ENCODE assay signal across 8 mouse cellular contexts in genomic region chr7:140941222-140942051, GRCm38 (mm10). TPM values are rescaled to one million over a fixed set of nuclear protein-coding genes. Genes with fewer than 3 reads are reported as not detected.
DNase-seq lines count a peak whose midpoint lies in the region; ATAC-seq and TF ChIP-seq lines count a peak whose summit lies in the region.

TSS of gene Pgghg (plus strand) at chr7:140941391.

- H3K9me3 ChIP-seq in embryonic facial prominence, embryonic 15.5 days (replicated peaks), result no peaks in the 10 kb centered on the region
- no peaks in the 10 kb centered on the region for H3K9me3 ChIP-seq in heart, embryonic 10.5 days
- H3K9me3 ChIP-seq in liver, embryonic 14.5 days (ENCODE audit: control insufficient read depth, low read length), result no peaks in the 10 kb centered on the region
- H3K9me3 ChIP-seq in stomach, embryonic 16.5 days (replicated peaks; ENCODE audit: control insufficient read depth, low read length), result no peaks in the 10 kb centered on the region

- H3K4me1 ChIP-seq in bone marrow, adult 2 months (ENCODE audit: control insufficient read depth, insufficient read depth, low read length), result peaks cover 2% of the 10 kb centered on the region; the same call in 1 of the 2 replicates
- H3K4me1 ChIP-seq in embryonic facial prominence, embryonic 15.5 days, result peaks cover 41% of the 10 kb centered on the region
- peaks cover 30% of the 10 kb centered on the region for H3K4me1 ChIP-seq in heart, embryonic 10.5 days
- peaks cover 0 to 11% of the 10 kb centered on the region in 2 experiments; a peak in 2 of 4 replicates for H3K4me1 ChIP-seq in liver, embryonic 14.5 days (replicated peaks; ENCODE audit: control insufficient read depth in 2 of 2, insufficient read depth in 2 of 2, low read length in 1 of 2)
- peaks cover 26% of the 10 kb centered on the region for H3K4me1 ChIP-seq in stomach, embryonic 16.5 days (ENCODE audit: control insufficient read depth, insufficient read depth, low read length)

- peak within 1 kb of the TSS; percentile 64 for H3K4me2 ChIP-seq in embryonic facial prominence, embryonic 15.5 days (replicated peaks)
- H3K4me2 ChIP-seq in liver, embryonic 14.5 days (ENCODE audit: low read depth), result peak within 1 kb of the TSS; percentile 65
- H3K4me2 ChIP-seq in stomach, embryonic 16.5 days (ENCODE audit: low read depth, low read length), result peak within 1 kb of the TSS; percentile 65

- peaks cover 21% of the 10 kb centered on the region for H3K36me3 ChIP-seq in embryonic facial prominence, embryonic 15.5 days
- peaks cover 18% of the 10 kb centered on the region for H3K36me3 ChIP-seq in heart, embryonic 10.5 days
- no peaks in the 10 kb centered on the region; the same call in 1 of the 2 replicates for H3K36me3 ChIP-seq in liver, embryonic 14.5 days (replicated peaks; ENCODE audit: control insufficient read depth, insufficient read depth, low read depth)
- H3K36me3 ChIP-seq in stomach, embryonic 16.5 days (ENCODE audit: control insufficient read depth, insufficient read depth, low read length), result 0 out of 2 replicates have a peak, but pooled peaks cover 4% of the 10 kb centered on the region

- peak; percentile 91 for DNase-seq in CD4-positive, CD25-positive, alpha-beta regulatory T cell, adult 2 months (ENCODE audit: low read depth, low spot score)
- DNase-seq in heart, embryonic 10.5 days (ENCODE audit: low spot score), result peak; percentile 95
- peak; percentile 87 for DNase-seq in kidney, adult 9 months
- peak; percentile 57 to 62 (median 61) for DNase-seq in liver, embryonic 14.5 days (ENCODE audit: low read depth in 3 of 3, low spot score in 3 of 3)
- DNase-seq in natural killer cell, adult 2 months (ENCODE audit: low spot score in 2 of 2), result peak; percentile 69 to 76

- TF ChIP-seq POLR2A in bone marrow, adult 2 months (IDR thresholded peaks at IDR 0.05; ENCODE audit: borderline replicate concordance, control insufficient read depth, low read depth, low read length), result peak; percentile 65; the same call in 1 of the 2 replicates

- peak; percentile 89 for ATAC-seq in embryonic facial prominence, embryonic 15.5 days (ENCODE audit: insufficient number of reproducible peaks, low FRiP score, low TSS enrichment, low read depth)
- peak; percentile 89 for ATAC-seq in liver, embryonic 14.5 days (ENCODE audit: insufficient read depth)
- peak; percentile 91 for ATAC-seq in stomach, embryonic 16.5 days (ENCODE audit: insufficient read depth, low FRiP score)

- no peak for TF ChIP-seq EP300 in liver, embryonic 14.5 days (IDR thresholded peaks at IDR 0.05; ENCODE audit: low read depth)

- 0 out of 2 replicates have a peak, but pooled peaks cover 4% of the 10 kb centered on the region for H3K27me3 ChIP-seq in embryonic facial prominence, embryonic 15.5 days
- peaks cover 10% of the 10 kb centered on the region; the same call in 1 of the 2 replicates for H3K27me3 ChIP-seq in heart, embryonic 10.5 days (ENCODE audit: insufficient read depth, poor library complexity, severe bottlenecking)
- no peaks in the 10 kb centered on the region; the same call in none of the 2 replicates for H3K27me3 ChIP-seq in liver, embryonic 14.5 days (ENCODE audit: control insufficient read depth, insufficient read depth, low read length)
- no peaks in the 10 kb centered on the region for H3K27me3 ChIP-seq in stomach, embryonic 16.5 days (ENCODE audit: control insufficient read depth, insufficient read depth, low read length)

- 1% methylated on average over 33 of the region's 33 CpGs for WGBS in bone marrow, adult 2 months
- 2% methylated on average over 33 of the region's 33 CpGs for WGBS in embryonic facial prominence, embryonic 15.5 days
- WGBS in heart, embryonic 10.5 days, result 3% methylated on average over 33 of the region's 33 CpGs
- WGBS in liver, embryonic 14.5 days (ENCODE audit: insufficient replicate concordance), result 1% methylated on average over 33 of the region's 33 CpGs
- 2% methylated on average over 33 of the region's 33 CpGs for WGBS in stomach, embryonic 16.5 days

- H3K4me3 ChIP-seq in bone marrow, adult 2 months (replicated peaks; ENCODE audit: control insufficient read depth, low read depth, low read length), result peak within 1 kb of the TSS; percentile 63
- peak within 1 kb of the TSS; percentile 59 for H3K4me3 ChIP-seq in embryonic facial prominence, embryonic 15.5 days (replicated peaks)
- H3K4me3 ChIP-seq in heart, embryonic 10.5 days, result peak within 1 kb of the TSS; percentile 71
- H3K4me3 ChIP-seq in liver, embryonic 14.5 days (ENCODE audit: insufficient read depth in 1 of 2, low read depth in 2 of 2, low read length in 2 of 2), result peak within 1 kb of the TSS; percentile 55 to 79
- H3K4me3 ChIP-seq in stomach, embryonic 16.5 days (replicated peaks; ENCODE audit: low read length), result peak within 1 kb of the TSS; percentile 58

- peak within 1 kb of the TSS; percentile 76 for H3K27ac ChIP-seq in bone marrow, adult 2 months (ENCODE audit: control insufficient read depth, insufficient read depth, low read depth, low read length, poor library complexity)
- H3K27ac ChIP-seq in embryonic facial prominence, embryonic 15.5 days (replicated peaks), result peak within 1 kb of the TSS; percentile 99
- peak within 1 kb of the TSS; percentile 94 for H3K27ac ChIP-seq in heart, embryonic 10.5 days
- peak within 1 kb of the TSS; percentile 53 for H3K27ac ChIP-seq in liver, embryonic 14.5 days
- H3K27ac ChIP-seq in stomach, embryonic 16.5 days (ENCODE audit: low read length), result peak within 1 kb of the TSS; percentile 97

- peak; percentile 83 for TF ChIP-seq CTCF in bone marrow, adult 2 months (IDR thresholded peaks at IDR 0.05; ENCODE audit: control insufficient read depth, insufficient read depth, low read length)
- TF ChIP-seq CTCF in liver, embryonic 14.5 days (IDR thresholded peaks at IDR 0.05; ENCODE audit: low read depth), result peak; percentile 96

- H3K9ac ChIP-seq in embryonic facial prominence, embryonic 15.5 days, result peak within 1 kb of the TSS; percentile 51
- H3K9ac ChIP-seq in liver, embryonic 14.5 days (replicated peaks), result peak within 1 kb of the TSS; percentile 71
- H3K9ac ChIP-seq in stomach, embryonic 16.5 days (ENCODE audit: low read length), result peak within 1 kb of the TSS; percentile 86

RNA-seq across cellular contexts. Expression of gene Pgghg, which starts in this region (rescaled TPM):
- polyA plus RNA-seq in bone marrow, adult 2 months (2011; ENCODE audit: insufficient read depth, insufficient read length, low replicate concordance, missing spikeins), result 6.9 and 13.3 TPM in 2 replicates
- polyA plus RNA-seq in embryonic facial prominence, embryonic 15.5 days (2015; fragmentation: Nextera tagmentation; extraction: Ambion mirVana), result 26.3 and 29.0 TPM in 2 replicates
- polyA plus RNA-seq in heart, embryonic 10.5 days (2016; fragmentation: Nextera tagmentation; extraction: Ambion mirVana), result 13.7 and 16.1 TPM in 2 replicates
- polyA plus RNA-seq in liver, embryonic 14.5 days (2012; rRNA removed), result 7.2 TPM in 2 replicates
- polyA plus RNA-seq in liver, embryonic 14.5 days (2014; fragmentation: Nextera tagmentation; extraction: Ambion mirVana), result 4.5 and 4.9 TPM in 2 replicates
- 25.6 and 27.3 TPM in 2 replicates for polyA plus RNA-seq in stomach, embryonic 16.5 days (2015; fragmentation: Nextera tagmentation; extraction: Ambion mirVana)

Comparison
In these comparisons a context has a peak if more than half of its experiments do, and no peak if none do; other contexts are left out.
1. Peak in every context shown above with its lines: DNase-seq, ATAC-seq, H3K4me3 ChIP-seq and H3K27ac ChIP-seq.